Mouse (Mus musculus): ENCODE data around the gene Nfe2l2.

The Nfe2l2 gene

GRCm38 (mm10) chr2:75704234-75705161 is at the start of gene Nfe2l2:
Gene Nfe2l2, minus strand, starts transcription at chr2:75704641.
- DNase-seq (ENCODE audit: low read depth, low spot score), result peak; percentile 99

GRCm38 (mm10) chr2:75752306-75753175 is 48.1 kb upstream of the Nfe2l2 start:
- DNase-seq (ENCODE audit: low read depth, low spot score), result no peak

- DNase-seq (ENCODE audit: low read depth, low spot score), result no peak
These were observed 47.5 kb upstream of the Nfe2l2 start for GRCm38 (mm10) chr2:75751896-75752295.

- no peak for DNase-seq (ENCODE audit: low read depth, low spot score)
These were observed 46.4 kb upstream of the Nfe2l2 start for GRCm38 (mm10) chr2:75750869-75751268.

GRCm38 (mm10) chr2:75750043-75750718 is 45.7 kb upstream of the Nfe2l2 start:
- DNase-seq (ENCODE audit: low read depth, low spot score), result no peak

- DNase-seq (ENCODE audit: low read depth, low spot score), result no peak
These were observed 44.4 kb upstream of the Nfe2l2 start for GRCm38 (mm10) chr2:75748841-75749240.

GRCm38 (mm10) chr2:75737006-75737503 is 32.6 kb upstream of the Nfe2l2 start:
- DNase-seq (ENCODE audit: low read depth, low spot score), result no peak

GRCm38 (mm10) chr2:75734196-75734865 is 29.9 kb upstream of the Nfe2l2 start:
- DNase-seq (ENCODE audit: low read depth, low spot score), result no peak

- no peak for DNase-seq (ENCODE audit: low read depth, low spot score)
These were observed 28.7 kb upstream of the Nfe2l2 start for GRCm38 (mm10) chr2:75733177-75733576.

- no peak for DNase-seq (ENCODE audit: low read depth, low spot score)
These were observed 27.5 kb upstream of the Nfe2l2 start for GRCm38 (mm10) chr2:75731929-75732328.

- peak; percentile 57 for DNase-seq (ENCODE audit: low read depth, low spot score)
These were observed 26.8 kb upstream of the Nfe2l2 start for GRCm38 (mm10) chr2:75731233-75731651.

GRCm38 (mm10) chr2:75730052-75730451 is 25.6 kb upstream of the Nfe2l2 start:
- peak; percentile 85 for DNase-seq (ENCODE audit: low read depth, low spot score)

- no peak for DNase-seq (ENCODE audit: low read depth, low spot score)
These were observed 20.5 kb upstream of the Nfe2l2 start for GRCm38 (mm10) chr2:75724863-75725445.

GRCm38 (mm10) chr2:75723481-75723880 is 19.0 kb upstream of the Nfe2l2 start:
- no peak for DNase-seq (ENCODE audit: low read depth, low spot score)

- DNase-seq (ENCODE audit: low read depth, low spot score), result no peak
These were observed 18.5 kb upstream of the Nfe2l2 start for GRCm38 (mm10) chr2:75722893-75723292.

- no peak for DNase-seq (ENCODE audit: low read depth, low spot score)
These were observed 16.0 kb upstream of the Nfe2l2 start for GRCm38 (mm10) chr2:75720236-75721027.

- no peak for DNase-seq (ENCODE audit: low read depth, low spot score)
These were observed 15.0 kb upstream of the Nfe2l2 start for GRCm38 (mm10) chr2:75719331-75719869.

GRCm38 (mm10) chr2:75716046-75717016 is 11.9 kb upstream of the Nfe2l2 start:
- peak; percentile 89 for DNase-seq (ENCODE audit: low read depth, low spot score)
